Mouse (Mus musculus): Measurements from ENCODE around the gene Tgm2. TPM values are rescaled to one million over a fixed set of nuclear protein-coding genes. Genes with fewer than 3 reads are reported as not detected.

Tgm2 gene
- polyA plus RNA-seq, 1 experiment from 2014 or later, result 56.0 TPM

GRCm38 (mm10) chr2:158180797-158181196 lies 34.6 kb upstream of the Tgm2 start:
- Histone ChIP-seq H3K27ac (ENCODE audit: low read length) (no peak overlapping the region), H3K9me3 (ENCODE audit: control insufficient read depth, low read depth, low read length) (no peaks in the 10 kb centered on the region), H3K36me3 (ENCODE audit: control insufficient read depth, insufficient read depth, low read length) (no peaks in the 10 kb centered on the region), H3K27me3 (ENCODE audit: control insufficient read depth, insufficient read depth, low read length) (no peaks in the 10 kb centered on the region), H3K4me1 (ENCODE audit: control insufficient read depth, insufficient read depth, low read length) (peaks cover 19% of the 10 kb centered on the region), H3K4me3 (ENCODE audit: low read depth, low read length) (no peak overlapping the region), H3K4me2 (replicated peaks; ENCODE audit: low read depth, low read length) (no peak overlapping the region), H3K9ac (replicated peaks; ENCODE audit: low read depth, low read length) (no peak overlapping the region)
- 43% methylated on average over 9 of the region's 9 CpGs for WGBS
- ATAC-seq (ENCODE audit: insufficient number of reproducible peaks, insufficient read depth, low FRiP score, low read depth), result no peak

GRCm38 (mm10) chr2:158179370-158180111 lies 33.3 kb upstream of the Tgm2 start:
- Histone ChIP-seq H3K9me3 (ENCODE audit: control insufficient read depth, low read depth, low read length) (no peaks in the 10 kb centered on the region), H3K27ac (ENCODE audit: low read length) (peak overlapping the region; percentile 80; the same call in 1 of the 2 replicates), H3K4me2 (replicated peaks; ENCODE audit: low read depth, low read length) (peak overlapping the region; percentile 49), H3K4me1 (ENCODE audit: control insufficient read depth, insufficient read depth, low read length) (peaks cover 19% of the 10 kb centered on the region), H3K36me3 (ENCODE audit: control insufficient read depth, insufficient read depth, low read length) (no peaks in the 10 kb centered on the region), H3K27me3 (ENCODE audit: control insufficient read depth, insufficient read depth, low read length) (no peaks in the 10 kb centered on the region), H3K4me3 (ENCODE audit: low read depth, low read length) (peak overlapping the region; percentile 20), H3K9ac (replicated peaks; ENCODE audit: low read depth, low read length) (no peak overlapping the region)
- 25% methylated on average over 18 of the region's 18 CpGs for WGBS
- peak; percentile 25; the same call in 1 of the 2 replicates for ATAC-seq (ENCODE audit: insufficient number of reproducible peaks, insufficient read depth, low FRiP score, low read depth)

- Histone ChIP-seq H3K9me3 (ENCODE audit: control insufficient read depth, low read depth, low read length) (no peaks in the 10 kb centered on the region), H3K36me3 (ENCODE audit: control insufficient read depth, insufficient read depth, low read length) (no peaks in the 10 kb centered on the region), H3K4me3 (ENCODE audit: low read depth, low read length) (peak overlapping the region; percentile 20), H3K27me3 (ENCODE audit: control insufficient read depth, insufficient read depth, low read length) (no peaks in the 10 kb centered on the region), H3K27ac (ENCODE audit: low read length) (peak overlapping the region; percentile 80; the same call in 1 of the 2 replicates), H3K9ac (replicated peaks; ENCODE audit: low read depth, low read length) (no peak overlapping the region), H3K4me2 (replicated peaks; ENCODE audit: low read depth, low read length) (peak overlapping the region; percentile 49), H3K4me1 (ENCODE audit: control insufficient read depth, insufficient read depth, low read length) (peaks cover 19% of the 10 kb centered on the region)
- WGBS, result 8% methylated on average over 18 of the region's 19 CpGs
- ATAC-seq (ENCODE audit: insufficient number of reproducible peaks, insufficient read depth, low FRiP score, low read depth), result peak; percentile 86; the same call in 1 of the 2 replicates
Observed at GRCm38 (mm10) chr2:158178696-158179369, 32.6 kb upstream of the Tgm2 start.

- no peak overlapping the region for H3K4me3 ChIP-seq (ENCODE audit: low read depth, low read length)
- H3K27me3 ChIP-seq (ENCODE audit: control insufficient read depth, insufficient read depth, low read length), result no peaks in the 10 kb centered on the region
- ATAC-seq (ENCODE audit: insufficient number of reproducible peaks, insufficient read depth, low FRiP score, low read depth), result no peak
- 78% methylated on average over 4 of the region's 4 CpGs for WGBS
- no peak overlapping the region for H3K4me2 ChIP-seq (replicated peaks; ENCODE audit: low read depth, low read length)
- H3K9me3 ChIP-seq (ENCODE audit: control insufficient read depth, low read depth, low read length), result no peaks in the 10 kb centered on the region
- H3K9ac ChIP-seq (replicated peaks; ENCODE audit: low read depth, low read length), result no peak overlapping the region
- peaks cover 19% of the 10 kb centered on the region for H3K4me1 ChIP-seq (ENCODE audit: control insufficient read depth, insufficient read depth, low read length)
- H3K27ac ChIP-seq (ENCODE audit: low read length), result no peak overlapping the region
- no peaks in the 10 kb centered on the region for H3K36me3 ChIP-seq (ENCODE audit: control insufficient read depth, insufficient read depth, low read length)
Observed at GRCm38 (mm10) chr2:158178139-158178538, 31.9 kb upstream of the Tgm2 start.

- Histone ChIP-seq H3K9ac (replicated peaks; ENCODE audit: low read depth, low read length) (no peak overlapping the region), H3K27ac (ENCODE audit: low read length) (no peak overlapping the region), H3K4me1 (ENCODE audit: control insufficient read depth, insufficient read depth, low read length) (peaks cover 19% of the 10 kb centered on the region), H3K9me3 (ENCODE audit: control insufficient read depth, low read depth, low read length) (no peaks in the 10 kb centered on the region), H3K27me3 (ENCODE audit: control insufficient read depth, insufficient read depth, low read length) (no peaks in the 10 kb centered on the region), H3K36me3 (ENCODE audit: control insufficient read depth, insufficient read depth, low read length) (no peaks in the 10 kb centered on the region), H3K4me2 (replicated peaks; ENCODE audit: low read depth, low read length) (no peak overlapping the region), H3K4me3 (ENCODE audit: low read depth, low read length) (no peak overlapping the region)
- 93% methylated on average over 3 of the region's 3 CpGs for WGBS
- no peak for ATAC-seq (ENCODE audit: insufficient number of reproducible peaks, insufficient read depth, low FRiP score, low read depth)
Observed at GRCm38 (mm10) chr2:158177574-158177973, 31.3 kb upstream of the Tgm2 start.

- Histone ChIP-seq H3K4me2 (replicated peaks; ENCODE audit: low read depth, low read length) (no peak overlapping the region), H3K9ac (replicated peaks; ENCODE audit: low read depth, low read length) (no peak overlapping the region), H3K36me3 (ENCODE audit: control insufficient read depth, insufficient read depth, low read length) (no peaks in the 10 kb centered on the region), H3K27ac (ENCODE audit: low read length) (no peak overlapping the region), H3K4me1 (ENCODE audit: control insufficient read depth, insufficient read depth, low read length) (peaks cover 19% of the 10 kb centered on the region), H3K27me3 (ENCODE audit: control insufficient read depth, insufficient read depth, low read length) (no peaks in the 10 kb centered on the region), H3K4me3 (ENCODE audit: low read depth, low read length) (no peak overlapping the region), H3K9me3 (ENCODE audit: control insufficient read depth, low read depth, low read length) (no peaks in the 10 kb centered on the region)
- WGBS, result 90% methylated on average over 9 of the region's 9 CpGs
- ATAC-seq (ENCODE audit: insufficient number of reproducible peaks, insufficient read depth, low FRiP score, low read depth), result no peak
Observed at GRCm38 (mm10) chr2:158176763-158177162, 30.5 kb upstream of the Tgm2 start.

GRCm38 (mm10) chr2:158175433-158175832 lies 29.2 kb upstream of the Tgm2 start:
- Histone ChIP-seq H3K27ac (ENCODE audit: low read length) (no peak overlapping the region), H3K4me1 (ENCODE audit: control insufficient read depth, insufficient read depth, low read length) (peaks cover 19% of the 10 kb centered on the region), H3K9ac (replicated peaks; ENCODE audit: low read depth, low read length) (no peak overlapping the region), H3K4me3 (ENCODE audit: low read depth, low read length) (no peak overlapping the region), H3K4me2 (replicated peaks; ENCODE audit: low read depth, low read length) (no peak overlapping the region), H3K36me3 (ENCODE audit: control insufficient read depth, insufficient read depth, low read length) (no peaks in the 10 kb centered on the region), H3K27me3 (ENCODE audit: control insufficient read depth, insufficient read depth, low read length) (no peaks in the 10 kb centered on the region), H3K9me3 (ENCODE audit: control insufficient read depth, low read depth, low read length) (no peaks in the 10 kb centered on the region)
- WGBS, result 51% methylated on average over 3 of the region's 3 CpGs
- no peak for ATAC-seq (ENCODE audit: insufficient number of reproducible peaks, insufficient read depth, low FRiP score, low read depth)

GRCm38 (mm10) chr2:158174958-158175357 lies 28.7 kb upstream of the Tgm2 start:
- no peak overlapping the region for H3K4me3 ChIP-seq (ENCODE audit: low read depth, low read length)
- no peak overlapping the region for H3K9ac ChIP-seq (replicated peaks; ENCODE audit: low read depth, low read length)
- no peaks in the 10 kb centered on the region for H3K9me3 ChIP-seq (ENCODE audit: control insufficient read depth, low read depth, low read length)
- no peaks in the 10 kb centered on the region for H3K36me3 ChIP-seq (ENCODE audit: control insufficient read depth, insufficient read depth, low read length)
- H3K4me1 ChIP-seq (ENCODE audit: control insufficient read depth, insufficient read depth, low read length), result peaks cover 16% of the 10 kb centered on the region
- H3K27ac ChIP-seq (ENCODE audit: low read length), result no peak overlapping the region
- no peak for ATAC-seq (ENCODE audit: insufficient number of reproducible peaks, insufficient read depth, low FRiP score, low read depth)
- no peak overlapping the region for H3K4me2 ChIP-seq (replicated peaks; ENCODE audit: low read depth, low read length)
- 83% methylated on average over 15 of the region's 15 CpGs for WGBS
- no peaks in the 10 kb centered on the region for H3K27me3 ChIP-seq (ENCODE audit: control insufficient read depth, insufficient read depth, low read length)

All from stomach, embryonic 14.5 days (tissue).